ENCODE assay signal across 21 mouse cellular contexts in the genomic region with DNA sequence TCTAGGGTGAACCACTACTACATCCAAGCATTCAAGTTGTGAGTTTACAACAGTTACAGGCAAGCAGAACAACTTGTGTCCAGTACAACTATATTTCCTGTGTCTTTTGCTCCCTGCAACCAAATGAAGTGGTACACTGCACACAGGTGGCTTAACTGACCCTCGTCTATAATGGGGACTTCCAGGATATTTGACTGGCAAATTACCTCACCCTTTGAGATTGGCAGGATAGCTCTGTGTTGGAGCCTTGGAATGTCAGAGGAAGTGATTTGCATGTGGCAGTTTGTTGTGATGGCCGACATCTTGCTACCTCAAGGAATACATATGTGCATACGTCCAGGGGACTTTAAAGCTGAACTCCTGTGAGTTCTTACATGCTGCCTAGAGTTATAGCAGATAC.
"Had no signal": no experiment of that assay in that cellular context is flagged by ENCODE, and none has a peak within 500 bp of the region (broad histone marks: within the 10 kb centered on the region; RNA-seq: fewer than 3 reads in every experiment).

No protein-coding gene starts in this region.

- H3K4me2 ChIP-seq: lung, embryonic 15.5 days; midbrain, embryonic 12.5 days; neural tube, embryonic 13.5 days; neural tube, embryonic 15.5 days had no signal

- ATAC-seq: liver, postnatal 0 days; lung, postnatal 0 days; midbrain, embryonic 16.5 days had no signal

- H3K4me3 ChIP-seq: lung, embryonic 15.5 days; midbrain, embryonic 10.5 days; midbrain, embryonic 12.5 days; myocyte; neural tube, embryonic 13.5 days; neural tube, embryonic 15.5 days had no signal

- DNase-seq: liver, postnatal 0 days; lung, adult 2 months; lung, postnatal 14 days; lung, postnatal 36 days; midbrain, embryonic 14.5 days; retina, postnatal 1 day; right cerebral cortex, adult 18-20 months; right cerebral cortex, postnatal 25 days; right cerebral cortex, postnatal 4 days; spleen, adult 18-20 months; thymus, adult 18-20 months; thymus, postnatal 14 days; thymus, postnatal 36 days had no signal

- H3K9me3 ChIP-seq: lung, embryonic 15.5 days; midbrain, embryonic 10.5 days; midbrain, embryonic 12.5 days; neural tube, embryonic 13.5 days; neural tube, embryonic 15.5 days had no signal

- H3K9ac ChIP-seq: liver, postnatal 0 days; lung, embryonic 15.5 days; midbrain, embryonic 12.5 days; neural tube, embryonic 13.5 days; neural tube, embryonic 15.5 days had no signal

- H3K27me3 ChIP-seq: lung, embryonic 15.5 days; midbrain, embryonic 12.5 days; neural tube, embryonic 13.5 days; neural tube, embryonic 15.5 days had no signal

- H3K36me3 ChIP-seq: lung, embryonic 15.5 days; midbrain, embryonic 10.5 days; midbrain, embryonic 12.5 days; neural tube, embryonic 13.5 days; neural tube, embryonic 15.5 days had no signal

- H3K27ac ChIP-seq: lung, embryonic 15.5 days; midbrain, embryonic 10.5 days; midbrain, embryonic 12.5 days; neural tube, embryonic 13.5 days; neural tube, embryonic 15.5 days had no signal
